Mouse (Mus musculus) cerebellum, adult 2 months (tissue): Measurements from ENCODE around the gene Mas1. TPM values are rescaled to one million over a fixed set of nuclear protein-coding genes. Genes with fewer than 3 reads are reported as not detected.

Source experiments
- DNase-seq, 2 experiments: peaks; one replicate each; pipeline ENCODE4 v3.0.0; 2021
- H3K27ac ChIP-seq: fragments of 200-500 bp; 2 replicates; pipeline ENCODE4 v1.5.1; 2012; ENCODE audit warnings: low read length, control low read depth, inconsistent platforms; ENCODE audit not compliant: insufficient read depth
- H3K27me3 ChIP-seq: fragments of 200-500 bp; 2 replicates; pipeline ENCODE4 v1.6.1; 2012; ENCODE audit warnings: inconsistent platforms, mild to moderate bottlenecking, low read length, moderate library complexity; ENCODE audit not compliant: control insufficient read depth, insufficient read depth
- H3K4me1 ChIP-seq: fragments of 200-500 bp; 2 replicates; pipeline ENCODE4 v1.6.1; 2011; ENCODE audit warnings: low read length; ENCODE audit not compliant: control insufficient read depth, insufficient read depth
- H3K4me3 ChIP-seq: fragments of 200-500 bp; replicated peaks from 2 replicates; pipeline ENCODE3; 2011; ENCODE audit warnings: mild to moderate bottlenecking, low read depth, low read length, control low read depth; ENCODE audit not compliant: insufficient read depth
- CTCF ChIP-seq: fragments of 200-500 bp; IDR thresholded peaks from 2 replicates; pipeline ENCODE4 v1.5.1; 2011; ENCODE audit warnings: low read depth, mild to moderate bottlenecking, control low read depth, low read length, moderate library complexity, borderline replicate concordance; ENCODE audit not compliant: insufficient read depth
- POLR2A ChIP-seq: fragments of 200-500 bp; IDR thresholded peaks from 2 replicates; pipeline ENCODE4 v1.6.1; 2011; ENCODE audit warnings: low read length, control low read depth, borderline replicate concordance; ENCODE audit not compliant: insufficient read depth
- WGBS: fragments of 180-500 bp; shearing (Covaris S2); methylation state at CpG from one replicate; pipeline ENCODE4 v1.1.7; 2018; 5-methylcytosine and 5-hydroxymethylcytosine counted together
- polyA plus RNA-seq: library from polyadenylated mRNA; depleted of rRNA; stranded (reverse); fragments of >200 nt; gene quantifications from 2 replicates; pipeline ENCODE4 v1.2.3, GENCODE M21; 2012

Mas1 gene
- polyA plus RNA-seq, 1 experiment, result 0.44 TPM

- Histone ChIP-seq H3K27me3 (no peaks in the 10 kb centered on the region), H3K4me1 (peaks cover 5% of the 10 kb centered on the region), H3K27ac (no peak overlapping the region), H3K4me3 (no peak overlapping the region)
- TF ChIP-seq CTCF, result no peak
- no peak for TF ChIP-seq POLR2A
- DNase-seq, result peak in 1 of 2 experiments; percentile 2
- WGBS, result 86% methylated on average over 4 of the region's 4 CpGs
These were observed 20.2 kb downstream of the Mas1 start for GRCm38 (mm10) chr17:12847736-12848135.

- WGBS, result 26% methylated on average over 5 of the region's 5 CpGs
- no peak overlapping the region for H3K27ac ChIP-seq
These were observed 21.5 kb downstream of the Mas1 start for GRCm38 (mm10) chr17:12846474-12846873.

GRCm38 (mm10) chr17:12845862-12846261 is 22.1 kb downstream of the Mas1 start:
- WGBS, result 29% methylated on average over 5 of the region's 5 CpGs
- no peak overlapping the region for H3K27ac ChIP-seq
- TF ChIP-seq CTCF (no peak), POLR2A (no peak)
- H3K27me3 ChIP-seq, result no peaks in the 10 kb centered on the region
- DNase-seq, result peak in 1 of 2 experiments; percentile 9
- peaks cover 5% of the 10 kb centered on the region for H3K4me1 ChIP-seq
- H3K4me3 ChIP-seq, result no peak overlapping the region

More at GRCm38 (mm10) chr17:12846474-12846873, 21.5 kb downstream of the Mas1 start:
- Histone ChIP-seq H3K4me1 (peaks cover 5% of the 10 kb centered on the region), H3K4me3 (no peak overlapping the region), H3K27me3 (no peaks in the 10 kb centered on the region)
- peak in 1 of 2 experiments; percentile 13 for DNase-seq
- TF ChIP-seq CTCF (no peak), POLR2A (no peak)

- WGBS, result 94% methylated on average over 4 of the region's 4 CpGs
- no peak for DNase-seq
- TF ChIP-seq POLR2A, result no peak
- no peak for TF ChIP-seq CTCF
These were observed 23.4 kb downstream of the Mas1 start for GRCm38 (mm10) chr17:12844540-12844939.

GRCm38 (mm10) chr17:12843826-12844225 is 24.1 kb downstream of the Mas1 start:
- Histone ChIP-seq H3K27me3 (no peaks in the 10 kb centered on the region), H3K27ac (no peak overlapping the region), H3K4me3 (no peak overlapping the region), H3K4me1 (peaks cover 13% of the 10 kb centered on the region)
- WGBS, result 97% methylated on average over 6 of the region's 6 CpGs
- no peak for TF ChIP-seq POLR2A
- TF ChIP-seq CTCF, result no peak
- peak in 1 of 2 experiments; percentile 3 for DNase-seq

More at GRCm38 (mm10) chr17:12844540-12844939, 23.4 kb downstream of the Mas1 start:
- Histone ChIP-seq H3K4me1 (peaks cover 10% of the 10 kb centered on the region), H3K27me3 (no peaks in the 10 kb centered on the region), H3K4me3 (no peak overlapping the region), H3K27ac (no peak overlapping the region)

- Histone ChIP-seq H3K4me3 (no peak overlapping the region), H3K27ac (peak overlapping the region; percentile 26; the same call in 1 of the 2 replicates), H3K4me1 (peaks cover 8% of the 10 kb centered on the region), H3K27me3 (no peaks in the 10 kb centered on the region)
- no peak for TF ChIP-seq POLR2A
- TF ChIP-seq CTCF, result no peak
- 21% methylated on average over 10 of the region's 10 CpGs for WGBS
- peak; percentile 57 to 71 for DNase-seq
These were observed 28.3 kb downstream of the Mas1 start for GRCm38 (mm10) chr17:12839475-12840267.

- no peaks in the 10 kb centered on the region for H3K27me3 ChIP-seq
- H3K4me3 ChIP-seq, result no peak overlapping the region
- H3K27ac ChIP-seq, result no peak overlapping the region
- H3K4me1 ChIP-seq, result peaks cover 11% of the 10 kb centered on the region
- WGBS, result 89% methylated on average over 5 of the region's 5 CpGs
- peak in 1 of 2 experiments; percentile 6 for DNase-seq
- TF ChIP-seq CTCF (no peak), POLR2A (no peak)
These were observed 32.2 kb downstream of the Mas1 start for GRCm38 (mm10) chr17:12835738-12836137.

GRCm38 (mm10) chr17:12834826-12835225 is 33.1 kb downstream of the Mas1 start:
- Histone ChIP-seq H3K27ac (no peak overlapping the region), H3K27me3 (no peaks in the 10 kb centered on the region), H3K4me3 (no peak overlapping the region), H3K4me1 (peaks cover 12% of the 10 kb centered on the region)
- no peak for TF ChIP-seq POLR2A
- TF ChIP-seq CTCF, result no peak
- peak in 1 of 2 experiments; percentile 10 for DNase-seq
- 43% methylated on average over 3 of the region's 3 CpGs for WGBS
